Mouse (Mus musculus) stomach, postnatal 0 days (tissue): ENCODE data around the gene Lrmda.

Experiments used
- CTCF ChIP-seq: IDR thresholded peaks from 2 replicates; pipeline ENCODE4 v1.5.1; 2016; ENCODE audit warnings: antibody characterized with exemption, low read depth, mild to moderate bottlenecking, moderate library complexity
- EP300 ChIP-seq: optimal IDR thresholded peaks from 2 replicates; pipeline ENCODE3; 2016; ENCODE audit warnings: antibody characterized with exemption

- TF ChIP-seq CTCF, result no peak
- no peak for TF ChIP-seq EP300
Measured at GRCm38 (mm10) chr14:22942569-22942968, 923.1 kb downstream of the Lrmda start.
